Mouse (Mus musculus) kidney, adult 2 months (tissue): Measurements from ENCODE around the gene Ocln.

Source experiments
- CTCF ChIP-seq: fragments of 200-500 bp; conservative IDR thresholded peaks from 2 replicates; pipeline ENCODE4 v1.5.1; 2011; ENCODE audit warnings: low read depth, mild to moderate bottlenecking, control low read depth, low read length, moderate library complexity, mixed read lengths; ENCODE audit not compliant: insufficient read depth, insufficient read length
- POLR2A ChIP-seq: fragments of 200-500 bp; IDR thresholded peaks from one replicate; pipeline ENCODE4 v1.6.1; 2011; ENCODE audit warnings: low read depth, low read length, control low read depth

DNA sequence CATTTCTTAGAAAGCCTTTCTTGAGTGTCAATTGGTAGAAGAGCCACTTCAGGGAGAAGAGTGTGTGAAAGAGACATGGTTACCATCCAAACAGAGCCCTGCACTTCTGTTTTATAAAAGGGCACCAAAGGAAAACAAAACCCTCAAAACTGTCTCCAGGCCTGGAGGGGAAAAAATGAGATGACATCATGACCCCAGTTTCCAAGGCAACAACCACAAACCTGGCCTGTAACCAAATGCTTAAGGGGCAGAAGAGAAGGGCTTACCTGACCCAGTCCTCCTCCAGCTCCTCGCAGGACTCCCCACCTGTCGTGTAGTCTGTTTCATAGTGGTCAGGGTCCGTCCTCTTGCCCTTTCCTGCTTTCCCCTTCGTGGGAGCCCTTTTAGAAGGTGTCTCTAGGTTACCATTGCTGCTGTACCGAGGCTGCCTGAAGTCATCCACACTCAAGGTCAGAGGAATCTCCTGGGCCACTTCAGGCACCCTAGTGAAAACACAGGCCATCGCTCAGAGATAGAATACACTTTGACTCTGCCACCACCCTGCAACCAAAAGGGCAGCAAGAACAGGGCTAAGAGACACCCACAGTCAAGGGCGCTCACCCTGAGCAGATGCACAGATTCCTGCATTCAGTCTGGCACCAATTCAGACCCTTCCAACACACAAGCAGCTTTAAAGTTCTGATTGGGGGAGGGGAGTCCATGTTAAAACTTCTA, 41.2 kb downstream of the Ocln start:
- TF ChIP-seq CTCF (no peak), POLR2A (no peak)
